Mouse (Mus musculus): ENCODE measurements around the gene Ick. TPM values are rescaled to one million over a fixed set of nuclear protein-coding genes. Genes with fewer than 3 reads are reported as not detected.

Gene Ick
- polyA plus RNA-seq, 1 experiment from 2014 or later = 7.3 TPM

DNA sequence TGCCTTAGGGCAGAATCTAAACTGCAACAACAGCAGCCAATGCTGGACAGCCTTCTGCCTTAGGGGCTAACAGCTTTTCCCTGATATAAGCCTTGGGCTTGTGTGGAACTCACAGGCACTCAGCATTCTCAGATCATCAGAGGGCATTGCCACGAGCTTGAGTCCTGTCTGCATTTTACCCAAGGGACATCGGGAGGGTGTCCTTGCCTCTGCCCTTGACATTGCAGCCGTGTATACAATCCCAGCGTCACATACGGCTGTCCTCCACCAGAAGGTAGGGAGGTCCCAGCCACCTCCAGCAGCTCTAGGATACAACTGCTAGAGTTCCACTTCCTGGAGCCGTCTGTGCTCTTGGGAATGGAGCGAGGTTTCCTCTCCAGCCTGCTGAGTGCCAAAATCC is 20.0 kb upstream of the Ick start:
- 89% methylated on average over 7 of the region's 7 CpGs for WGBS (ENCODE audit: missing documents)
- no peak overlapping the region for H3K4me3 ChIP-seq (ENCODE audit: inconsistent target)

DNA sequence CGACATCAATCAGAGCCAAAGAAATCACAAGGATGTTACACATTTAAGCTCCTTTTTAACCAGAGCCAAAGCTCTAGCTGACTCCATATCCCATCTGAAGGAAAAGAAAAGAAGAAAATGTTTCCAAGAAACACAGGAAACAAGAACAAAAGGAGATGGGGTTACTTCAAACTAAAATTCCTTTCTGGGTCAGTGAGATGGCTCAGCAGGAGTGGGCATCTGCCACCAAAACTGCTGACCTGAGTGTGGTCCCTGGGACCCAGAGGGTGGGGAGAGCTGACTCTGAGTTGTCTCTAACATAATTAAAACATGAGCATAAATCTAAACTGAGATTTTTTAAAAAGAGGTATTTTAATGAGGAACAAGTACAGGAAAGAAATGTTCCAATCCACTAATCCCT is 19.1 kb upstream of the Ick start:
- no peak overlapping the region for H3K4me3 ChIP-seq (ENCODE audit: inconsistent target)
- H3K79me2 ChIP-seq (ENCODE audit: inconsistent target) = no peaks in the 10 kb centered on the region
- H3K36me3 ChIP-seq (ENCODE audit: inconsistent target) = peaks cover 17% of the 10 kb centered on the region; the same call in 1 of the 2 replicates
- WGBS (ENCODE audit: missing documents) = 82% methylated on average over 1 of the region's 1 CpGs
- H3K27ac ChIP-seq = no peak overlapping the region

More for the DNA sequence above, 20.0 kb upstream of the Ick start:
- peaks cover 17% of the 10 kb centered on the region for H3K36me3 ChIP-seq (ENCODE audit: inconsistent target)
- no peaks in the 10 kb centered on the region for H3K79me2 ChIP-seq (ENCODE audit: inconsistent target)
- H3K27ac ChIP-seq = no peak overlapping the region

DNA sequence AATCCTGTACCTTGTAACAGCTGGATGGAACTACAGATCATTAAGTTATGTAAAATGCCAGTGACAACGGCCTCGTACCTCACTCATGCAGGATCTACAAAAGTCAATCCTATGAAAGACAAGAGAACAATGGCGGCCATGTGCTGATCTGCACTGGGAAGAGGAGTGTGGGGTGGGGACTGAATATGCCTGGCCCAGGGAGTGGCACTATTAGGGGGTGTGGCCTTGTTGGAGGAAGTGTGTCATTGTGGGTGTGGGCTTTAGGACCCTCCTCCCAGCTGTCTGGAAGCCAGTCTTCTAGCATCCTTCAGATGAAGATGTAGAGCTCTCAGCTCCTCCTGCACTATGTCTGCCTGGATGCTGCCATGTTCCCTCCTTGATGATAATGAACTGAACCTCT is 18.4 kb upstream of the Ick start:
- peaks cover 24% of the 10 kb centered on the region for H3K36me3 ChIP-seq (ENCODE audit: inconsistent target)
- H3K4me3 ChIP-seq (ENCODE audit: inconsistent target) = no peak overlapping the region
- no peaks in the 10 kb centered on the region for H3K79me2 ChIP-seq (ENCODE audit: inconsistent target)
- no peak overlapping the region for H3K27ac ChIP-seq
- WGBS (ENCODE audit: missing documents) = 98% methylated on average over 3 of the region's 3 CpGs

DNA sequence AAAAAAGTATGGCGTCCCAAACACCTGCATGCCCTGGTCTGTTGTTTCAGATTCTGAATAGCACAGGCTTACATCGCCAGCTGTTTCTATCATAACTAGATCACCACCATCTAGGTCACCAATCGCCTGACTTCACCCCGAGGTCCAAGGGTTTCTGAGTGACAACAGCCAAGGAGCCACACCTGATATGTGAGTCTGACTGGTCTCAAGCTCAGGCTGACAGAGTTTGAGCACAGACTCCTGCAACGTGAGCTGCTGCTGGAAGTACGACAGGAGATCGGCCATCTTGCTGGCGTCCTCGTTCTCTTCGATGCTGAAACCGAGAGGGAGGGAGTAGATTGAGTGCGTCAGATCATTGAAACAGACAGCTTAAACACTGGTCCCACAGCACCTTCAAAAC is 13.3 kb upstream of the Ick start:
- peaks cover 61% of the 10 kb centered on the region for H3K36me3 ChIP-seq (ENCODE audit: inconsistent target)
- no peak overlapping the region for H3K4me3 ChIP-seq (ENCODE audit: inconsistent target)
- WGBS (ENCODE audit: missing documents) = 95% methylated on average over 12 of the region's 12 CpGs
- no peak overlapping the region for H3K27ac ChIP-seq
- no peaks in the 10 kb centered on the region for H3K79me2 ChIP-seq (ENCODE audit: inconsistent target)

DNA sequence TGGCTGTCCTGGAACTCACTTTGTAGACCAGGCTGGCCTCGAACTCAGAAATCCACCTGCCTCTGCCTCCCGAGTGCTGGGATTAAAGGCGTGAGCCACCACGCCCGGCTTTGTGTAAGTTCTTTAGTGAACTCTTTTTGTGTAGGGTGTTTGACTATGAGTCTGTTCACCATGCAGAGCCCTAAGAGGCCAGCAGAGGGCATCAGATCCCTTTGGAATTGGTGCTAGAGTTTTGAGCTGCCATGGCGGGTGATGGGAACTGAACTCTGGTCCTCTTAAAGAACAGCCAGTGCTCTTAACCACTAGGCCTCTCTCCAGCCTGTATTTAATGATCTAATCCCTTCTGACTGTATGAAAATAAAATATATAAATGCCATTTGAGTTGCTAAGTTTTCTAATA is 12.6 kb upstream of the Ick start:
- WGBS (ENCODE audit: missing documents) = 99% methylated on average over 5 of the region's 6 CpGs
- H3K79me2 ChIP-seq (ENCODE audit: inconsistent target) = no peaks in the 10 kb centered on the region
- no peak overlapping the region for H3K27ac ChIP-seq
- no peak overlapping the region for H3K4me3 ChIP-seq (ENCODE audit: inconsistent target)
- H3K36me3 ChIP-seq (ENCODE audit: inconsistent target) = peaks cover 61% of the 10 kb centered on the region

DNA sequence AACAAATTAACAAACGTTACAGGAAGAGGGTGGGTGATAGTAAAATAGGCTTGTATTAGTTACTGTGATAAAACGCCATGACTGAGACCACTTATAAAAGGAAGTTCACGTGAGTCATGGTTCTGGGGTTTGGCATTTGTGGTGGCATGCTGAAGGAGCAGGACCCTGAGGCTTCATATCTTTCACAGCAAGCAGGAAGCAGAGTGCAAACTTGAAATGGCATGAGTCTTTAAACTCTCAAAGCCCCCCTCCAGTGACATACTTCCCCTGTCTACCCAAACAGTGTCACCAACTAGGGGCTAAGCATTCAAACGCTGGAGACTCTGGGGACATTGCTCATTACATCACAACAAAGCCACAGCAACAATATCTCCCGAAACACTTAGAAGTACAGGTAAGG is 8.0 kb upstream of the Ick start:
- Histone ChIP-seq H3K27ac (no peak overlapping the region), H3K4me3 (ENCODE audit: inconsistent target) (no peak overlapping the region), H3K36me3 (ENCODE audit: inconsistent target) (peaks cover 33% of the 10 kb centered on the region), H3K79me2 (ENCODE audit: inconsistent target) (peaks cover 38% of the 10 kb centered on the region)
- 8% methylated on average over 5 of the region's 5 CpGs for WGBS (ENCODE audit: missing documents)

DNA sequence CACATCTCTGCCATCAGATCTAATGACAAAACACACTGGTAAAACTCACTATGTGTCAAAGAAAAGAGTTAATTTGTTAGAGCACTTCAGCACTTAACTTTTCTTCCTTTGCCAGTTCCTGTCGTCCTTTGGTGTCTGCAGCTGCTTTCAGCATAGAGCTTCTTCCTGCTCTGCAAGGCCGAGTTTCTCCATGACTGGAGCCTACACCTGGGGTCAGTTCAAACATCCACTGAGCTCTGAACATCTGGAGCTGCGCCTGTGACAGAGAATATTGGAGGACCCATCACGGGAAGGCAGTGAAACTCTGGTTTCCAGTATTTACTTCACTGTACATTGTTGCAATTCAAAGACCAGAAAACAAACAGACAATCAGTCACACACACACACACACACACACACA is 7.6 kb upstream of the Ick start:
- no peak overlapping the region for H3K27ac ChIP-seq
- no peak overlapping the region for H3K4me3 ChIP-seq (ENCODE audit: inconsistent target)
- WGBS (ENCODE audit: missing documents) = 24% methylated on average over 4 of the region's 4 CpGs
- peaks cover 32% of the 10 kb centered on the region for H3K36me3 ChIP-seq (ENCODE audit: inconsistent target)
- peaks cover 43% of the 10 kb centered on the region for H3K79me2 ChIP-seq (ENCODE audit: inconsistent target)

DNA sequence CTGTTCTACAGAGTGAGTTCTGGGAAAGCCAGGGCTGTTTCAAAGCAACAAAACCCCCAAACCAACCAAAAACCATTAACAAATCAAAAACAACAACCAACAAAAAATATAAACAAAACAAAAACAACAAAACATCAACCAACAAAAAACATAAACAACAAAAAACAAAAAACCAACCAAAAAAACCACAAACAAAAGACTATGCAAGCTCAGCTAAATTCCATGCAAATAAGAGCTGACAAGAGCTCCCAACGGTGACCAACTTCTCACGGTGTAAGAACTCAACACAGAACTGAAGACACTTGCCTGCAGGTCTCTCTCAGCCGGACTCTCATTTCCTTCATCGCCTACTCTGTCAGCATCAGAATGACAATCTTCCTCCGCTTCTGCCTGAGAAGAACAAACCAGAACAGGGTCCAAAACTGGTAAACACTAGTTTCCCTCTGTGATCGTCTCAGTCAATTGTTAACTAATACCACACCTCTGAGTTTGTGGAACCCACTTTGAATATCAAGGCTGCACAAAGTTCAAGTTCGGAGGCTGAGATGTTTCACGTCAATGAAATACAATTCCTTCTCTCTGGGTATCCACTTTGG is 4.9 kb upstream of the Ick start:
- Histone ChIP-seq H3K36me3 (ENCODE audit: inconsistent target) (peaks cover 6% of the 10 kb centered on the region), H3K79me2 (ENCODE audit: inconsistent target) (peaks cover 58% of the 10 kb centered on the region), H3K4me3 (ENCODE audit: inconsistent target) (no peak overlapping the region), H3K27ac (no peak overlapping the region)
- 88% methylated on average over 8 of the region's 8 CpGs for WGBS (ENCODE audit: missing documents)

DNA sequence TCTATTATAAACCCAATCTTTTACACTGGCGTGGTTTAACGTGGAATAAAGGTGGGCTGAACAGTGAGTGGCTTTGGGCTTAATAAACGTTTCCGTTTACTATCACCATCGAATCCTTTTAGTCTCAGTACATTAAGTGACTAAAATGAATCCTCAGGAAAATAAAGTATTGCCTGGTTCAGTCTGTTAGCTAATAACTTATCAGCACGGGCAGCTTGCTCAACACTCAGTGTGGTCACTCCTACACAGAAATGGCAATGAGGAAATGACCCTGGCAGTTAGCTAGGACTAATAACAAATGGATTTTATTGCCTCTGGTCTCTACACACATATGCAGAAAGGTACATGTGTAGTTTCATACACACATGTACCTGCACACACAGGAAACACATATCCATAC is 4.0 kb upstream of the Ick start:
- H3K79me2 ChIP-seq (ENCODE audit: inconsistent target) = peaks cover 58% of the 10 kb centered on the region
- H3K36me3 ChIP-seq (ENCODE audit: inconsistent target) = no peaks in the 10 kb centered on the region; the same call in 1 of the 2 replicates
- 29% methylated on average over 6 of the region's 6 CpGs for WGBS (ENCODE audit: missing documents)
- no peak overlapping the region for H3K4me3 ChIP-seq (ENCODE audit: inconsistent target)
- no peak overlapping the region for H3K27ac ChIP-seq

DNA sequence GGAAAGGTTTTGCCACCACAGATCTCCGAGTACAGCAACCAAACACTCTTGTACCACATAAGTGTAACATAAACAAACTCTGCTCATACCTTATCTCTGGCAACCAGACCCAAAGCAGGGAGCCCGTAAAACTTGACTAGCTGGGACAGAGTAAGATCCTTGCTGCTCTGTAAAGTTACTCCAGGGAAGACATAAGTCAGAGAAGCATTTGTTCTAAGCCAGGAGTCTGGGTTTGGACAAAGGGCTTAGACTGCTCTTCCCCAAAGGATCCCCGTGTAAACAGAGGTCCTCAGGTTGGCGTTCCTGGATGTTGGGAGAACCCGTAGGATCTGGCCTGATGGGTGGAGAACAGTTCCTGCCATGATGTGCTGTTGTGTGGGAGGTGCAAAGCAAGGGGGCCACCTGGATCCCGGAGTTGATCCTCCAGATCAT is 3.5 kb upstream of the Ick start:
- H3K79me2 ChIP-seq (ENCODE audit: inconsistent target) = peaks cover 58% of the 10 kb centered on the region
- no peak overlapping the region for H3K4me3 ChIP-seq (ENCODE audit: inconsistent target)
- H3K27ac ChIP-seq = no peak overlapping the region
- no peaks in the 10 kb centered on the region; the same call in 1 of the 2 replicates for H3K36me3 ChIP-seq (ENCODE audit: inconsistent target)
- 66% methylated on average over 6 of the region's 6 CpGs for WGBS (ENCODE audit: missing documents)

DNA sequence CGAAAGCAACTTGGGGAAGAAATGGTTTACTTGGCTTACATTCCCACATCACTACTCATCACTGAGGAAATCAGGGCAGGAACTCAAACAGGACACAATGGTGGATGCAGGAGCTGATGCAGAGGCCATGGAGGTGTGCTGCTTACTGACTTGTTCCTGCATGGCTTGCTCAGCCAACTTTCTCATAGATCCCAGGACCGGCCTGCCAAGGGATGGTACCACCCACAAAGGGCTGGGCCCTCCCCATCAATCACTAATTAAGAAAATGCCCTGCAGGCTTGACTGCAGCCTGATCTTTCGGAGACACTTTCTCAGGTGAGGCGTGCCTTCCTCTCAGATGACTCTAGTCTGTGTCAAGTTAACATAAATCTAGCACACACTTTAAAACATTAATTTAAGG is 2.2 kb upstream of the Ick start:
- Histone ChIP-seq H3K27ac (no peak overlapping the region), H3K79me2 (ENCODE audit: inconsistent target) (peaks cover 58% of the 10 kb centered on the region), H3K4me3 (ENCODE audit: inconsistent target) (no peak overlapping the region), H3K36me3 (ENCODE audit: inconsistent target) (no peaks in the 10 kb centered on the region)
- WGBS (ENCODE audit: missing documents) = 75% methylated on average over 3 of the region's 4 CpGs

DNA sequence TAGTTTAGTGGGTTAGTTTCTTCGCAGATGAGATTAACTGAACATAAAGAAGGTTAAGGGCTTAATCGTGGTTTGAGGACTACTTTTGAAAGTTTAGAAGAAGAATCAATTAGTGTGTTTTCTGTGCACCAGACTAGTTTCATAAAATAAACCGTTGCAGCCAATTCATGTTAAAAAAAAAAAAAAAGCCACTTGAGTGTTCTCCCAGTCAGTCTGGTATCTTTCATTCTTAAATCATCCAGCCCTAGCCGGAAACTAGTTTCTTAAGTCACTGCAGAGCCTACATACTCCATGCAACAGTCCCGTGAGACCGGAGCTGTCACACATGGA is 1.4 kb upstream of the Ick start:
- peak overlapping the region; percentile 81 for H3K4me3 ChIP-seq (ENCODE audit: inconsistent target)
- WGBS (ENCODE audit: missing documents) = 6% methylated on average over 6 of the region's 6 CpGs
- H3K27ac ChIP-seq = peak overlapping the region; percentile 35; the same call in 1 of the 2 replicates
- peaks cover 54% of the 10 kb centered on the region for H3K79me2 ChIP-seq (ENCODE audit: inconsistent target)
- no peaks in the 10 kb centered on the region for H3K36me3 ChIP-seq (ENCODE audit: inconsistent target)

DNA sequence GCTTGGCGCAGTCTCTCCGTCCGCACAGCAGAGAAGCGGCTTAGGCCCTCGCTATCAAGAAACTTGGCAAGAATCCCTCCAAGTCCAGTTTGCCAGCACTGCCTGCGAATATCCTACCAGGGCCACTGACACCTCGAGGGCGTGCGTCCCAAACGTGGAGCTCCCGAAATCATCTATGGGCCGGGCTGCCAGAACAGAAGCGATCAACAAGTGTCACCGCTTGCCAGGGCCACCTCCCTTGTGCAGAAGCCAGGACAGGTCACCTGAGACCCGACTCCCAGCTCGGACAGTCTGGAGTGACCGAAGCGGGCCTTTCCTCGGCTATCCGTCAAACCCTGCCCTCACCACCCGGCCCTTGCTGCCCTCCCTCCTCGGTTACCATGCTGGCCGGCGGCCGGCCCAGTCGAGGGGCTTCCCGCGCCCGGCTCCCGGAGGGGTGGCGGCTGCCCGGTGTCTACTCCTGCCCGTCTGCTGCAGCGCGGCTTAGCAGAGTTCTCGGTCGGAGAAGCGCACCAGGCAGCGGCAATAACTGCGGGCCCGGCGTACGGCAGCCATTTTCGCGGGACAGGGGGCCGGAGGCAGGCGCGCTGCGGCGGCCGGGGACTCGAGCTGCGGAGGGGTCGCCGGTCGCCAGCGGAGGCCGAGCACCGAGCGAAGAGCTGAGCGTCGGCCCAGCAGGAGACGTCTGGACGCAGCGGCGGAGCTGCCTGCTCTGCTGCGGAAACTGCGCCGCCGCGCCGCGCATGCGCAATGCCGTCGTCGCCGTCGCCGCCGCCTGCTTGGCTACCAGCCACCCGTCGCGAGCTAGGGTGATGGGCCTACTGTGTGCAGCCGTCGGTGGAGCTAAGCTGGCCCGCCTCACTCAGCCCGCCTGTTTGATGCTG is 838 bp upstream of the Ick start:
- H3K27ac ChIP-seq = peak overlapping the region; percentile 84
- H3K36me3 ChIP-seq (ENCODE audit: inconsistent target) = no peaks in the 10 kb centered on the region
- peak overlapping the region; percentile 81 for H3K4me3 ChIP-seq (ENCODE audit: inconsistent target)
- WGBS (ENCODE audit: missing documents) = under 1% methylated on average over 87 of the region's 88 CpGs
- H3K79me2 ChIP-seq (ENCODE audit: inconsistent target) = peaks cover 48% of the 10 kb centered on the region

DNA sequence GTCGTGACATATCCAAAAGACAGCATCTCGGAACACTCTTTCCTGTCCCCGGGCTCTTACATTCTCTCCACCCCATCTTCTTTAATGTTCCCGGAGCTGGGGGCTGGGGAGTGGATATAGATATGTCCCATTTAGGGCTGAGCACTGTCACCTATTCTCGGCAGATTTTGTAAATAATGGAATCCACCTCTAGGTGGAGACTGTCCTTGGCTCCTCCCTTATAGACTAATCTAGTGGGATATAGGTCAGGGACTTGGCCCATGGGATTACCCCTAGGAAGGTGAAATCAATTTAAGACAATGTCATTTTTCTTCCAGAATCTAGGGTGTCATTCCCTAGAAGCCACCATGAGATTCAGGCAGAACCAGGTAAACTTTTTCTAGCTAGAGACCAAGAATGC is 664 bp downstream of the Ick start:
- 64% methylated on average over 5 of the region's 5 CpGs for WGBS (ENCODE audit: missing documents)
- Histone ChIP-seq H3K4me3 (ENCODE audit: inconsistent target) (peak overlapping the region; percentile 62), H3K79me2 (ENCODE audit: inconsistent target) (peaks cover 33% of the 10 kb centered on the region), H3K27ac (no peak overlapping the region), H3K36me3 (ENCODE audit: inconsistent target) (no peaks in the 10 kb centered on the region)

DNA sequence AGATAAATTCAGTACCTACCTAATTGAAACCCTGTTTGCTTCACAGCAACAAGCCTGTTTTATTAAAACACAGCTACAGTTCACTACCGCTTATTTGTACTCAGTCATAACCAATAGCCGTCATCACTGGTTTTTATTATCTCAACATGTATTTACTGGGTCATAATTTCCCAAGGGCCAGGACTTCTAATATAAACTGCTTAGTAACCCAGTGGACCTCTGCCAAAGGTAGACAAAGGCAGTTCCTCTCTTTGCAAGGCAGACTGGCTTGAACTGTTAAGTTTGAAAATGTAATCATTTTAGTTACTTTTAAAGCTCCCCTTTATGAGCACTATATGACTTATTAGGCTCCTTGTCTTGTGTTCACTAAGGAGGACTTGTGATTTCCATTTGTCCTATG is 2.5 kb downstream of the Ick start:
- 50% methylated on average over 2 of the region's 2 CpGs for WGBS (ENCODE audit: missing documents)
- no peak overlapping the region for H3K4me3 ChIP-seq (ENCODE audit: inconsistent target)
- peaks cover 15% of the 10 kb centered on the region for H3K79me2 ChIP-seq (ENCODE audit: inconsistent target)
- no peaks in the 10 kb centered on the region for H3K36me3 ChIP-seq (ENCODE audit: inconsistent target)
- H3K27ac ChIP-seq = no peak overlapping the region

Measured in macrophage (primary cell).